Mouse (Mus musculus): ENCODE results near the gene Rsrc2. TPM values are rescaled to one million over a fixed set of nuclear protein-coding genes. Genes with fewer than 3 reads are reported as not detected.
A peak's percentile ranks its signal among the peaks of the same experiment; 100 is the strongest.
"Not testable (repeated sequence)": the region's sequence is repeated elsewhere in the genome, so short reads cannot be mapped to it uniquely, and the experiment has no call there.

The Rsrc2 gene
- total RNA-seq (2021), result 10 to 100 TPM; 69.7 to 86.1 TPM

GRCm38 (mm10) chr5:123749065-123750064, at the start of gene Rsrc2, which contains the start of gene Kntc1:
Gene Rsrc2, minus strand, starts transcription at chr5:123749414.
Gene Kntc1, plus strand, starts transcription at chr5:123749716.
- DNase-seq (ENCODE audit: low spot score in 2 of 2), result peak; percentile 98 to 99
- intact Hi-C loops (cut with DNase I), result loop anchor here (1.0 kb wide), 1 partner anchor 158 kb away; the partner anchor contains the start of gene Denr

- no peak for DNase-seq (ENCODE audit: low spot score in 2 of 2)
- intact Hi-C loops (cut with DNase I), result no loop called here
These were observed 43.9 kb upstream of the Rsrc2 start for GRCm38 (mm10) chr5:123793081-123793480.

GRCm38 (mm10) chr5:123788976-123789375, 39.8 kb upstream of the Rsrc2 start:
- DNase-seq (ENCODE audit: low spot score in 2 of 2), result no peak
- intact Hi-C loops (cut with DNase I), result no loop called here

- intact Hi-C loops (cut with DNase I), result no loop called here
- no peak for DNase-seq (ENCODE audit: low spot score in 2 of 2)
These were observed 32.6 kb upstream of the Rsrc2 start for GRCm38 (mm10) chr5:123781864-123782263.

GRCm38 (mm10) chr5:123780716-123781115, 31.5 kb upstream of the Rsrc2 start:
- intact Hi-C loops (cut with DNase I), result no loop called here
- no peak for DNase-seq (ENCODE audit: low spot score in 2 of 2)

- DNase-seq (ENCODE audit: low spot score in 2 of 2), result no peak
- intact Hi-C loops (cut with DNase I), result no loop called here
These were observed 24.2 kb upstream of the Rsrc2 start for GRCm38 (mm10) chr5:123773441-123773840.

GRCm38 (mm10) chr5:123766455-123766854, 17.2 kb upstream of the Rsrc2 start:
- intact Hi-C loops (cut with DNase I); DNase-seq (ENCODE audit: low spot score in 2 of 2): not testable (repeated sequence)

- DNase-seq (ENCODE audit: low spot score in 2 of 2), result no peak
- intact Hi-C loops (cut with DNase I), result no loop called here
These were observed 16.3 kb upstream of the Rsrc2 start for GRCm38 (mm10) chr5:123765506-123765905.

- no peak for DNase-seq (ENCODE audit: low spot score in 2 of 2)
- intact Hi-C loops (cut with DNase I), result loop anchor here (1.0 kb wide), 1 partner anchor 159 kb away; the partner anchor contains the start of gene Denr
These were observed 712 bp downstream of the Rsrc2 start for GRCm38 (mm10) chr5:123748339-123749064.

- no peak for DNase-seq (ENCODE audit: low spot score in 2 of 2)
- intact Hi-C loops (cut with DNase I), result no loop called here
These were observed 1.6 kb downstream of the Rsrc2 start for GRCm38 (mm10) chr5:123747604-123748003.

GRCm38 (mm10) chr5:123746253-123746652, 3.0 kb downstream of the Rsrc2 start:
- intact Hi-C loops (cut with DNase I), result no loop called here
- DNase-seq (ENCODE audit: low spot score in 2 of 2), result no peak

GRCm38 (mm10) chr5:123744358-123744757, 4.9 kb downstream of the Rsrc2 start:
- intact Hi-C loops (cut with DNase I), result no loop called here
- DNase-seq (ENCODE audit: low spot score in 2 of 2), result no peak

- no peak for DNase-seq (ENCODE audit: low spot score in 2 of 2)
- intact Hi-C loops (cut with DNase I), result no loop called here
These were observed 18.2 kb downstream of the Rsrc2 start for GRCm38 (mm10) chr5:123730981-123731380.

- intact Hi-C loops (cut with DNase I), result loop anchor here (5.0 kb wide), 1 partner anchor 183 kb away; the partner anchor contains the start of gene Denr
These were observed 25.4 kb downstream of the Rsrc2 start for GRCm38 (mm10) chr5:123723816-123724215.

GRCm38 (mm10) chr5:123720328-123721311, 28.6 kb downstream of the Rsrc2 start, which contains the start of gene Zcchc8:
Gene Zcchc8, minus strand, starts transcription at chr5:123721100.
- peak; percentile 95 to 98 for DNase-seq (ENCODE audit: low spot score in 2 of 2)
- intact Hi-C loops (cut with DNase I), result loop anchor here (5.0 kb wide), 1 partner anchor 187 kb away; the partner anchor contains the start of gene Denr

More at GRCm38 (mm10) chr5:123723816-123724215, 25.4 kb downstream of the Rsrc2 start:
- DNase-seq (ENCODE audit: low spot score in 2 of 2), result not testable (repeated sequence)

- DNase-seq (ENCODE audit: low spot score in 2 of 2), result no peak
- intact Hi-C loops (cut with DNase I), result no loop called here
These were observed 34.6 kb downstream of the Rsrc2 start for GRCm38 (mm10) chr5:123714622-123715021.

GRCm38 (mm10) chr5:123713782-123714181, 35.4 kb downstream of the Rsrc2 start:
- no peak for DNase-seq (ENCODE audit: low spot score in 2 of 2)
- intact Hi-C loops (cut with DNase I), result no loop called here

- DNase-seq (ENCODE audit: low spot score in 2 of 2), result no peak
- intact Hi-C loops (cut with DNase I), result no loop called here
These were observed 39.6 kb downstream of the Rsrc2 start for GRCm38 (mm10) chr5:123709571-123709970.

GRCm38 (mm10) chr5:123708598-123708997, 40.6 kb downstream of the Rsrc2 start:
- no peak for DNase-seq (ENCODE audit: low spot score in 2 of 2)
- intact Hi-C loops (cut with DNase I), result no loop called here
